Mouse (Mus musculus) olfactory bulb, adult 2 months (tissue): ENCODE measurements around the gene Ankrd66.
"Not testable (repeated sequence)": the region's sequence is repeated elsewhere in the genome, so short reads cannot be mapped to it uniquely, and the experiment has no call there.

Experiments
- CTCF ChIP-seq: fragments of 200-500 bp; IDR thresholded peaks from 2 replicates; pipeline ENCODE4 v1.5.1; 2012; ENCODE audit warnings: low read depth, mild to moderate bottlenecking, low read length, moderate library complexity; ENCODE audit not compliant: insufficient read depth
- POLR2A ChIP-seq: fragments of 200-500 bp; IDR thresholded peaks from 2 replicates; pipeline ENCODE4 v1.6.1; 2012; ENCODE audit warnings: mild to moderate bottlenecking, low read depth, low read length, moderate library complexity; ENCODE audit not compliant: insufficient read depth

- not testable (repeated sequence) for TF ChIP-seq POLR2A, CTCF
Measured at GRCm38 (mm10) chr17:43490371-43490770, 53.1 kb downstream of the Ankrd66 start.
